Mouse (Mus musculus): ENCODE data around the gene Calhm1. TPM values are rescaled to one million over a fixed set of nuclear protein-coding genes. Genes with fewer than 3 reads are reported as not detected.
A peak's percentile ranks its signal among the peaks of the same experiment; 100 is the strongest.

Gene Calhm1
- not detected for total RNA-seq (2021)

DNA sequence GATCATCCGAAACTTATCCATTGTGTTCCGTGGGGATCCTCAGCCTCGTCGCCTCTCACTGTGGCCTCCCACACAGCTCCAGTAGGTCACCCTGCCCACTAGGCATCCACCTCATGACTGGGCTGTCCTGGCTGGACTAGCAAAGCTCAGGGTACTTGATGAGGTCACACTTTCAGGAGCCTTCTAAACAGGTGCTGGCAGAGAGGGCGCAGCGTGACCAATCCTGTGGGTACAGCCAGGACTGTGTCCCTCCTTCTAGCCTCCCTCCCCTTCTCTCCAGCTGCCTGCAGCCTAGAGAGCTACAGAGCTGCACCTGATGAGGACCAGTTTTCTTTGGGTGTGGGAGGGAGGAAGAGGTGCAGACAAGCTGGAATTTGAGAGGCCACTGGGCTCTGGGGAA, at the start of gene Calhm1:
Calhm1 (minus strand) TSS at position 101 of the 400 bp plus-strand sequence.
- no peak for DNase-seq

GRCm38 (mm10) chr19:47192158-47192557, 48.1 kb upstream of the Calhm1 start:
- DNase-seq: no peak

DNA sequence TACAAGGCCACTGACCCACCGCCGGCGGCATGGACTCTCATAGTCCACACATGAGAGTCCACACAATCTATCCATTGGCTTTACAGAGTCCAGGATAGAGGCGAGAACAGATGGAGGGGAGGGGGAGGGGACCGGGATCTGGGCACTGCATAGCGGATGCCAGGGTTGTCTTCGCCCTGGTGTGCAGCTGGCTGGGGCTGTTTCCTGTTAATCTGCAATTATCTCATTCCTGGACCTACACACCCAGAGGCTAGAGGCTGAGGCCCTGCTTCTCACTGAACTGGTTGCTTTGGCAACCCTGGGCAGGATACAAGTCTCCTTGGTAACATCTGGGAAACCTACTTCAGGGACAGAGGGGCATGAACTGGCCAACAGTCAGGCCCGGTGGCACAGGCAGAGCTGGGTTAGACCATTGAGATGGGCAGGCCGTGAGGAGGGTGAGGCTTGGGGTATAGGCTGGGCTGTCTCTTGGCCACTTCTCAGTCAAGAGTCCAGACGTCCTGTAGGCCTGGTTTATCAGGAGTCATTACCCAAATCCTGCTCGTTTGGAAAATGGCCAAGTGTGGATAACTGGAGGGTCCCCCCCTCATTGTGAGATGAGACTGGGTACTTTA, 44.6 kb upstream of the Calhm1 start:
- no peak for DNase-seq

DNA sequence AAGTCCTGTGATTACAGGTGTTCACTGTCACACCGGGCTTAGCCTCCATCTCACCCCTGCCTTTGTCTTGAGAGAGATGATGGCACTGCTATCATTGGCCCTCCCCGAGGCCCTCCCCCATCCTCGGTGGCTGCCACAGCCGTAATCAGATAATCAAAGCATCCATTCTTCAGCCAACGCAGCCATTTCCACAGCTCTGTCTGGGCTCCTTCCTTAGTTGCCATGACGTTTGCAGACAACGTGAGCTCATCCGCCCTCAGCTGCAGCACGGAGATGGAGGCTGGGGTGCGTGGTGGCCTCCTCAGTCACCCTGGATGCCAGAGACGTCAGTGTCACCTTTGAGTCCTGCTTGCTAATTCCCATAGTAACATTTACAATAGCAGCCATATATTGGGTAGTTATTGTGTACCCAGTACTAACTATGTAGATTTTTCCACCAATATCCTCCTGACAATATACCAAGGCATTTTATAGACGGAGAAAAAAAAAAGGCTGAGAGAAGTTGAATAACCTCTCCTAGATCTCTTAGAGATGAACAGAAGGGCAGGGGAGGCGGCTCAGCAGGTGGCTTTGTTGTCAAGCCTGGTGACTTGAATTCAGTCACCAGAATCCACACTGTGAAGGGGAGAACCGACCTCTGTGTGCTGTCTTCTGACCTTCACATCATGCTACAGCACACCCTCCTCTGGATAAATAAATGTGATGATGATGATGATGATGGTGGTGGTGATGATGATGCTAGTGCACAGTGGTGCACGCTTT, 42.6 kb upstream of the Calhm1 start:
- no peak for DNase-seq

- DNase-seq: no peak
Measured at GRCm38 (mm10) chr19:47184736-47185135, 40.7 kb upstream of the Calhm1 start.

- no peak for DNase-seq
Measured at GRCm38 (mm10) chr19:47184221-47184620, 40.2 kb upstream of the Calhm1 start.

DNA sequence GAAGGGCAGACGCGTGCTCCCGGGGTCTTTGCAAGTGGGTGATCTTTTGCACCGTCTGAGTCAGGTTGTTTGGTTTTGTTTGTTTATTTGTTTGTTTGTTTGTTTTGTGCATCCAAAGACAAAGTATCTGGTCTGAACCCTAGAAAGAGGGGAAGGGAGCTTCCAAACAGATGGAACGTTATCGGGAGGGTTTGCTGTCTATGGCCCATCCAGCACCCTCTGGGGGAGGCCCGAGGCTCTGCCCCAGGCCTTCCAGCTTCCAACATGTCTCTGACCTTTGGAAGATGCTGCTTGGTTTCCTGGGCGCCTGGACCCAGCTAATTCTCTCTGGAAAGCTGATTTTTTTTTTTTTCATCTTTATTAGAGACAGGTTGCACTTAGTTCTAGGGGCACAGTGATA, 36.0 kb upstream of the Calhm1 start:
- no peak for DNase-seq

DNA sequence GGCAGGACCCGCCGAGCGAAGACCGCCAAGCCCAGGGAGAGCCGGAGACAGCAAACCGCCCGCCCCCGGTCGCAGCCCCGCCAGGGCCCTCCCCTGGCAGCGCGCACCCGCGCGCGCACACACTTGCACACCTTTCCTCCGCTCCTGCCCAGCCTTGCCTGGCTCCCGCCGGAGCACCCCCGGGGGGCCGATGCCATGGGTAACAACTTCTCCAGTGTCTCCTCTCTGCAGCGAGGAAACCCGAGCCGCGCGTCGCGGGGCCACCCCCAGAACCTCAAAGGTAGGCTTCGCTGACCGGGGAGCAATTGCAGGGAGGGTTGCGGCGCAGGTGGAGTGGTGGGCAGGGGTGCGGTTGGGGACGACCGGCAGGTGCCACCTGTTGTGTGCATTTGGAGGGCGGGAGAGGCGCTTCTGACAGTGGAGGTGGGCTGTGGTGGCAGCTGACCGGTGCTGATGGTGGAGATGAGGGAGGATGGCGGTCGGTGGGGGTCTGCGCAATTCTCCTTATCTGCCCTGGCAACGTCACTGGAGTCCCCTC, 35.3 kb upstream of the Calhm1 start:
- DNase-seq: peak; percentile 43 to 49

GRCm38 (mm10) chr19:47178431-47179271, 34.6 kb upstream of the Calhm1 start, which contains the start of gene Neurl1a:
Neurl1a (plus strand) TSS chr19:47178820.
- peak; percentile 57 to 60 for DNase-seq

DNA sequence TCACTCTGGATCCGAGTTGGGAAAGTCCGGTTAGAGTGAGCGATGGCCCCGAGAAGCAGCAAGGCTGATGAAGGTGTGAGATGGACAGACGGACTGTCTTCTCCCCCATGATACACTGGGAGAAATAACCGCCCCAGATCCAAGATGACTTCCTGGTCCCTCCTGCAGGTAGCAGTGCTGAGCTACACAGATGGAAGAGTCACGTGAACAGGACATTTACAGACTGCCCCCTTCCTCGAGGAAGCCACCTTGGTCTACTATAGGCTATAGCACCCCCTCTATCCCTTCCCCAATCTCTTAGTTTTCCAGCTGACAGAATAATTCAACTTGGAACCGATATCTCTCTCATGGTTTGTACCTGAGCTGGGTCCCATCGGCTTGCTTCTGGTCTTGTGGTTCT, 33.9 kb upstream of the Calhm1 start:
- no peak for DNase-seq

- no peak for DNase-seq
Measured at GRCm38 (mm10) chr19:47176916-47177505, 33.0 kb upstream of the Calhm1 start.

DNA sequence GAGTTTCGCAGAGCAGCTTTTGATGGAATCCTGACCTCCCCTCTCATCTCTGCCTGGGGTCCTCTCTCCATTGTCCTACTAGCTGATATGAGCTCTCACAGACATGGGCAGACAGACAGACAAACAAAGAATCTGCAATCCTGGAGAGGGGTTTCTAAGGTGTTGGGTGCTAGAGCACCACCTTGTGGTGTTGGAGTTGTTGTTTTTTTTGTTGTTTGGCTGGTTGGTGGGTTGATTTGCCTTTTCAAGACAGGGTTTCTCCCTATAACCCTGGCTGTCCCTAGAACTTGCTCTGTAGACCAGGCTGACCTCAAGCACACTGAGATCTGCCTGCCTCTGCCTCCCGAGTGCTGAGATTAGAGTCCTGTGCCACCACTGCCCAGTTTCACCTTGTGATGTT, 31.4 kb upstream of the Calhm1 start:
- no peak for DNase-seq

GRCm38 (mm10) chr19:47174515-47174914, 30.5 kb upstream of the Calhm1 start:
- DNase-seq: no peak

- peak; percentile 82 to 83 for DNase-seq
Measured at GRCm38 (mm10) chr19:47168793-47169412, 24.8 kb upstream of the Calhm1 start.

DNA sequence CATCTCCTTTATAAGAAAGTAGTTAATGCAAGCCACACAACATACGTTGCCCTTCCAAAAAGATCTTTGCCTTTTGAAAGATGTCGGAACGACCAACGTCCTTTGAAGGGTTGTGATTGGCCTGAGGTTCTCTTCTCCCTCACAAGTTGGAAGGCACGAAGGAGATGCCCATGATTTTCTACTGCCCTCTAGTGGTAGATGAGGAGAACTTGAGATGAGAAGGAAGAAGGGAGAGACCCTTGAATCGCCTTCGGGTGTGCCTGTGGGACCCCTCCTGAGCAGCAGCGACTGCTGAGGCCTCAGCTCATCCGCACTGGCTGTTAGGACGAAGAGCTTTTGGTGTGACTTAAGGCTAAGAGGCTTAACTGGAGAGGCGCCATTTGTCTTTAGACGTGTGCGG, 24.2 kb upstream of the Calhm1 start:
- no peak for DNase-seq

DNA sequence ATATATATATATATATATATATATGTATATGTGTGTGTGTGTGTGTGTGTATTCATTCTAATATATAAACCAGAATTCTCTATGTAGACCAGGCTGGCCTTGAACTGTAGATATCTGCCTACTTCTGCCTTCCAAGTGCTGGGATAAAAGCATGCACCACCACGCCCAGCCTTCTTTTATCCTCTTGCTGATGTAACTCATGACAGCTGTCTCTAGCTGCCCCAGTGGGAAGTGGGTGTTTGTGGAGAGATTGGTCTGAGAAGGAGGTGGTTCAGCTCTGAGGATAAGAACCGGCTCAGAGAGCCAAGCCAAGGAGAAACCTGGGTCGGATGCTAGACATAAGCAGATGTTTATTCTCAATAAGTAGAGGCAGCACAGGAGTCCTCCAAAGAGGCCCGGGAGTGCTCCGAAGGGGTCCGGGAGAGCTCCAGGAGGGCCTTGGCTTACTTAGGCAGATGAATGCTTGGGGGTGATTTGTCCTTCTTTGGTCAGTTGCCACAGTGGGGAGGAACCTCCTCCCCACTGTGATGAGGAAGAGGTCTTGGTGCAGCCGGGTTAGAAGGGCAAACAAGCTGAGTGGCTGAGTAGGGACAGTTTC, 23.7 kb upstream of the Calhm1 start:
- DNase-seq: no peak

DNA sequence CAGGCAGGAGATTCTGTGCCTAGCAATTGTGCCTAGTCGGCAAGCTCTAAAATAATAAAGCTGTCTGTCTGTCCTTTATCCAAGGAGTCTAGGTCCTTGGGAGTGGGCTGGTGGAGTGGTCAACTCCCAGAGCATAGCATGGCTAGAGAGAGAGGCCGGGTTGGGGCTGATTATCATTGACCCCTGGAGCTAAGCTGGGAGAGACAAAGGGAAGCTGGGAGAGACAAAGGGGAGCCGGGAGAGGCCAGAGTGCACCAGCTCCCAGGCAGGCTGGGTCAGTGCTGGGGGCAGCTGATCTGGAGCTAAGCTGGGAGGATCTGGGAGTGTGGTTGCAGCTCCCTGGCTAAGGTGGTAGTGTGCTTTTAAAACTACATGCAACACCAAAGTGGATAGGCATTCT, 22.7 kb upstream of the Calhm1 start:
- DNase-seq: no peak

DNA sequence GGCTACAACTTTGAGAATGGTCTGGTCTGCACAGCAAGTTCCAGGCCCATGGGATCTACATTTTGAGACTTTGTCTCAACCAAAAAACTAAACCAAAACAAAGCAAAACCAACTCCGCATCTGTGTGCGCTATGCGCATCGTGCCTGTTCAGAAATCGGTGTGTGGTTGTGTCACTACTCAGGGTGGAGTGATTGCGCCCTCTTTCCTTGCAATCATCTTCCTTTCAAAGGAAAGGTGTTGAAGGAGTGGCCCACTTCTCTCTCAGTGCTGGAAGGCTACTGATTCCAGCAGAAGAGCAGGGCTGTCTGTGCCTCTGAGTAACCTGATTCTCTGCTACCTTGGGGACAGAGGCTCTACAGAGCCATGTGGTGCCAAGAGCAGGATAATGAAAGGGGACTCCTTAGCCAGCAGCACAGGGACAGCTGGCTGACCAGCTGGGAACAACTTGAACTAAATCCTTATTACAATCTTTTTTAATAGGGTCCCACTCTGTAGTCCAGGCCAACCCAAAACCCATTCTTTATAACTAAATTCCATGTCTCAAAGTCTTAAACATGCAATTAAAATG, 19.2 kb upstream of the Calhm1 start:
- DNase-seq: no peak

GRCm38 (mm10) chr19:47161669-47162068, 17.6 kb upstream of the Calhm1 start:
- DNase-seq: no peak

GRCm38 (mm10) chr19:47157664-47158063, 13.6 kb upstream of the Calhm1 start, which contains the start of gene Calhm3:
Calhm3 (minus strand) TSS chr19:47157764.
- no peak for DNase-seq

DNA sequence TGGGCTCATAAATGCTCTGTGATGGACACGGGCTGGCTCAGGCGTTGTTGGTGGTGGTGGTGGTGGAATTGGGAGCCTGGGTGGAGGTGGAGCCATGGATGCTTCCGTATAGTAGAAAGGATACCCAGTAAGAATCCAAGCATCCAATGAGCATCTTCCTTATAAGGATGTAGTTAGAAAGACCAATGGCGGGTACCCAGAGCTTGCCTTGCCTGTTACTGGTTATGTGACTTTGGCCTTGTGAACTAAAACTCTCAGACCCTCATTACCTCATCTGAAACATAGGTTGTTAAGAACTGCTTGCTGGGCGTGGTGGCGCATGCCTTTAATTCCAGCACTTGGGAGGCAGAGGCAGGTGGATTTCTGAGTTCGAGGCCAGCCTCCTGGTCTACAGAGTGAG, 9.7 kb upstream of the Calhm1 start:
- no peak for DNase-seq
